Mouse (Mus musculus): ENCODE results near the gene Rdh13. TPM values are rescaled to one million over a fixed set of nuclear protein-coding genes. Genes with fewer than 3 reads are reported as not detected.

Rdh13 gene
- 28.6 and 30.9 TPM in 2 replicates for polyA plus RNA-seq (2016; fragmentation: Nextera tagmentation; extraction: Ambion mirVana)

- no peaks in the 10 kb centered on the region for H3K27me3 ChIP-seq
- H3K27ac ChIP-seq (replicated peaks), result peak within 1 kb of the TSS; percentile 54
- peak within 1 kb of the TSS; percentile 78 for H3K9ac ChIP-seq (replicated peaks)
- H3K36me3 ChIP-seq, result peaks cover 38% of the 10 kb centered on the region
- no peaks in the 10 kb centered on the region for H3K9me3 ChIP-seq
- 0 out of 2 replicates have a peak, but pooled peaks cover 6% of the 10 kb centered on the region for H3K4me1 ChIP-seq
- H3K4me2 ChIP-seq (replicated peaks), result peak within 1 kb of the TSS; percentile 66
- under 1% methylated on average over 35 of the region's 35 CpGs for WGBS
- peak within 1 kb of the TSS; percentile 79 for H3K4me3 ChIP-seq
- ATAC-seq (ENCODE audit: low FRiP score, low read depth), result peak; percentile 97
Observed at GRCm38 (mm10) chr7:4445216-4445791, at the start of gene Rdh13. Gene Rdh13 (minus strand): TSS chr7:4445649.

- whole genome bisulfite sequencing, result 96% methylated on average over 1 of the region's 1 CpGs
Observed at GRCm38 (mm10) chr7:4493991-4494390, 48.5 kb upstream of the Rdh13 start.

GRCm38 (mm10) chr7:4492284-4493224, 47.1 kb upstream of the Rdh13 start:
- H3K36me3 ChIP-seq, result peaks cover 79% of the 10 kb centered on the region
- H3K9me3 ChIP-seq, result no peaks in the 10 kb centered on the region
- no peak overlapping the region for H3K9ac ChIP-seq (replicated peaks)
- no peak overlapping the region for H3K4me2 ChIP-seq (replicated peaks)
- H3K27ac ChIP-seq (replicated peaks), result no peak overlapping the region
- no peak overlapping the region for H3K4me3 ChIP-seq
- peaks cover 3% of the 10 kb centered on the region; the same call in 1 of the 2 replicates for H3K4me1 ChIP-seq
- WGBS, result 93% methylated on average over 13 of the region's 13 CpGs
- no peak for ATAC-seq (ENCODE audit: low FRiP score, low read depth)
- H3K27me3 ChIP-seq, result no peaks in the 10 kb centered on the region

More at GRCm38 (mm10) chr7:4493991-4494390, 48.5 kb upstream of the Rdh13 start:
- Histone ChIP-seq H3K9ac (replicated peaks) (no peak overlapping the region), H3K27me3 (no peaks in the 10 kb centered on the region), H3K9me3 (no peaks in the 10 kb centered on the region), H3K4me2 (replicated peaks) (no peak overlapping the region), H3K4me1 (peaks cover 17% of the 10 kb centered on the region), H3K4me3 (no peak overlapping the region), H3K27ac (replicated peaks) (no peak overlapping the region), H3K36me3 (peaks cover 75% of the 10 kb centered on the region)
- ATAC-seq (ENCODE audit: low FRiP score, low read depth), result no peak

- H3K9ac ChIP-seq (replicated peaks), result no peak overlapping the region
- H3K36me3 ChIP-seq, result peaks cover 78% of the 10 kb centered on the region
- no peaks in the 10 kb centered on the region for H3K4me1 ChIP-seq
- no peaks in the 10 kb centered on the region for H3K9me3 ChIP-seq
- ATAC-seq (ENCODE audit: low FRiP score, low read depth), result no peak
- no peak overlapping the region for H3K27ac ChIP-seq (replicated peaks)
- H3K4me3 ChIP-seq, result no peak overlapping the region
- H3K27me3 ChIP-seq, result no peaks in the 10 kb centered on the region
- WGBS, result 91% methylated on average over 6 of the region's 6 CpGs
- H3K4me2 ChIP-seq (replicated peaks), result no peak overlapping the region
Observed at GRCm38 (mm10) chr7:4491308-4491707, 45.9 kb upstream of the Rdh13 start.

GRCm38 (mm10) chr7:4482281-4482680, 36.8 kb upstream of the Rdh13 start:
- Histone ChIP-seq H3K9me3 (no peaks in the 10 kb centered on the region), H3K4me3 (no peak overlapping the region), H3K27me3 (peaks cover 16% of the 10 kb centered on the region; the same call in 1 of the 2 replicates), H3K4me1 (peaks cover 18% of the 10 kb centered on the region), H3K9ac (replicated peaks) (no peak overlapping the region), H3K27ac (replicated peaks) (no peak overlapping the region), H3K4me2 (replicated peaks) (no peak overlapping the region), H3K36me3 (peaks cover 66% of the 10 kb centered on the region)
- ATAC-seq (ENCODE audit: low FRiP score, low read depth), result no peak
- WGBS, result 91% methylated on average over 12 of the region's 12 CpGs

GRCm38 (mm10) chr7:4479674-4480073, 34.2 kb upstream of the Rdh13 start:
- no peak overlapping the region for H3K9ac ChIP-seq (replicated peaks)
- no peak overlapping the region for H3K27ac ChIP-seq (replicated peaks)
- H3K4me1 ChIP-seq, result peaks cover 18% of the 10 kb centered on the region
- H3K27me3 ChIP-seq, result peaks cover 37% of the 10 kb centered on the region
- no peak for ATAC-seq (ENCODE audit: low FRiP score, low read depth)
- 28% methylated on average over 6 of the region's 6 CpGs for WGBS
- H3K4me2 ChIP-seq (replicated peaks), result no peak overlapping the region
- H3K9me3 ChIP-seq, result no peaks in the 10 kb centered on the region
- H3K36me3 ChIP-seq, result peaks cover 40% of the 10 kb centered on the region
- no peak overlapping the region for H3K4me3 ChIP-seq

- Histone ChIP-seq H3K36me3 (peaks cover 32% of the 10 kb centered on the region), H3K4me3 (peak overlapping the region; percentile 51), H3K9ac (replicated peaks) (peak overlapping the region; percentile 58), H3K4me1 (peaks cover 18% of the 10 kb centered on the region), H3K9me3 (no peaks in the 10 kb centered on the region), H3K27ac (replicated peaks) (peak overlapping the region; percentile 87), H3K27me3 (peaks cover 45% of the 10 kb centered on the region), H3K4me2 (replicated peaks) (peak overlapping the region; percentile 78)
- ATAC-seq (ENCODE audit: low FRiP score, low read depth), result peak; percentile 7
- 1% methylated on average over 16 of the region's 16 CpGs for WGBS
Observed at GRCm38 (mm10) chr7:4478796-4479291, 33.4 kb upstream of the Rdh13 start.

- peaks cover 18% of the 10 kb centered on the region for H3K4me1 ChIP-seq
- under 1% methylated on average over 39 of the region's 39 CpGs for WGBS
- H3K9me3 ChIP-seq, result no peaks in the 10 kb centered on the region
- peaks cover 51% of the 10 kb centered on the region for H3K27me3 ChIP-seq
- peak overlapping the region; percentile 87 for H3K27ac ChIP-seq (replicated peaks)
- peak overlapping the region; percentile 51 for H3K4me3 ChIP-seq
- H3K9ac ChIP-seq (replicated peaks), result peak overlapping the region; percentile 68
- H3K36me3 ChIP-seq, result peaks cover 25% of the 10 kb centered on the region
- peak overlapping the region; percentile 78 for H3K4me2 ChIP-seq (replicated peaks)
- peak; percentile 99 for ATAC-seq (ENCODE audit: low FRiP score, low read depth)
Observed at GRCm38 (mm10) chr7:4478021-4478795, 32.8 kb upstream of the Rdh13 start.

GRCm38 (mm10) chr7:4473940-4474339, 28.5 kb upstream of the Rdh13 start:
- Histone ChIP-seq H3K4me3 (no peak overlapping the region), H3K4me1 (peaks cover 12% of the 10 kb centered on the region), H3K9me3 (no peaks in the 10 kb centered on the region), H3K36me3 (no peaks in the 10 kb centered on the region), H3K4me2 (replicated peaks) (no peak overlapping the region), H3K27me3 (peaks cover 82% of the 10 kb centered on the region), H3K9ac (replicated peaks) (no peak overlapping the region), H3K27ac (replicated peaks) (no peak overlapping the region)
- WGBS, result 16% methylated on average over 19 of the region's 19 CpGs
- ATAC-seq (ENCODE audit: low FRiP score, low read depth), result no peak

GRCm38 (mm10) chr7:4471179-4471555, 25.7 kb upstream of the Rdh13 start:
- Histone ChIP-seq H3K9ac (replicated peaks) (no peak overlapping the region), H3K27ac (replicated peaks) (no peak overlapping the region), H3K4me1 (no peaks in the 10 kb centered on the region; the same call in 1 of the 2 replicates), H3K4me2 (replicated peaks) (peak overlapping the region; percentile 55), H3K27me3 (peaks cover 77% of the 10 kb centered on the region), H3K4me3 (peak overlapping the region; percentile 38), H3K36me3 (no peaks in the 10 kb centered on the region), H3K9me3 (no peaks in the 10 kb centered on the region)
- WGBS, result 1% methylated on average over 24 of the region's 24 CpGs
- ATAC-seq (ENCODE audit: low FRiP score, low read depth), result peak; percentile 83

- Histone ChIP-seq H3K4me2 (replicated peaks) (peak overlapping the region; percentile 55), H3K9ac (replicated peaks) (peak overlapping the region; percentile 20), H3K4me1 (no peaks in the 10 kb centered on the region; the same call in 1 of the 2 replicates), H3K27ac (replicated peaks) (no peak overlapping the region), H3K4me3 (peak overlapping the region; percentile 38), H3K9me3 (no peaks in the 10 kb centered on the region), H3K27me3 (peaks cover 71% of the 10 kb centered on the region), H3K36me3 (no peaks in the 10 kb centered on the region)
- WGBS, result 3% methylated on average over 35 of the region's 35 CpGs
- ATAC-seq (ENCODE audit: low FRiP score, low read depth), result peak; percentile 72
Observed at GRCm38 (mm10) chr7:4470275-4471178, 25.1 kb upstream of the Rdh13 start.

Data from midbrain, embryonic 12.5 days (tissue).